Comparison of ENCODE assay signal across 8 mouse cellular contexts in the genomic region with DNA sequence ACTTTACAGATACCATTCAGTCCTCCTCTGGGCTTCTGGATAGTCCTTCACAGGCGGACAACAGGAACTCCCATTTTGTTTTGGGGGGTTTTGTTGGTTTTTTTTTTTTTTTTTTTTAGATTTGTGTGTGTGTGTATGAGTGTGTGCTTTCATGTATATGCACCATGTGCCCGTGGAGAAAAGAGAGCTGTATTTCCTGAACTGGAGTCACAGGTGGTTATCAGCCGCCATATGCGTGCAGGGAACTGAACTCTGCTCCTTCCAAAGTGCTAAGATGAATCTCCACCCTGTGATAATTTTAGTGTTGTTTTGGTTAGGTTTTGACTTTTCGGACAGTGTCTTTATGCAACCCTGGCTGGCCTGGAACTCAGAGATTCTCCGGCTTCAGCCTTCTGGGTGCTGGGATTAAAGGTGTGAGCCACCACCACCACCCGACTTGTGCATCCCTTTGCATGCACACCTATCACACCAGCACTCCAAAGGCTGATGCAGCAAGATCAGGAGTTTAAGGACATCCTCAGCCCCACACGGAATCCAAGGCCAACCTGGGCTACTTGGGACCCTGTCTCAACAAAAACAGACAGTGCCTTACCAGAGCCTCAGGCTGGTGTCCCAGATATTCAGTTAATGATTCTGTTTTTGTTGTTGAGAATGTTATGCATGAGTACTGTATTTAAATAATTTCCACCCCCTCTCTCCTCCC. TPM values are rescaled to one million over a fixed set of nuclear protein-coding genes. Genes with fewer than 3 reads are reported as not detected.
DNase-seq lines count a peak whose midpoint lies in the region; ATAC-seq and TF ChIP-seq lines count a peak whose summit lies in the region.

No protein-coding gene starts in this region.

- no peak for DNase-seq in spleen, adult 2 months (ENCODE audit: low read depth in 1 of 2, low spot score in 2 of 2)
- no peak for DNase-seq in spleen, postnatal 4 days (ENCODE audit: low spot score in 2 of 2)
- DNase-seq in layer of hippocampus, postnatal 14 days (ENCODE audit: low spot score in 2 of 2), result no peak
- DNase-seq in adipocyte (ENCODE audit: low spot score), result no peak
- DNase-seq in frontal cortex, postnatal 10 days (ENCODE audit: low spot score in 2 of 2), result no peak

- no peak for ATAC-seq in forebrain, embryonic 16.5 days
- no peak for ATAC-seq in limb, embryonic 15.5 days (ENCODE audit: insufficient number of reproducible peaks, low FRiP score, low TSS enrichment, low read depth)
- no peak for ATAC-seq in stomach, embryonic 16.5 days (ENCODE audit: insufficient read depth, low FRiP score)

- H3K4me3 ChIP-seq in spleen, adult 2 months (ENCODE audit: extremely low read depth, insufficient read depth, insufficient read length), result 0 out of 2 replicates have a peak overlapping the region, but pooled peaks have one; percentile 88
- peak overlapping the region; percentile 75 for H3K4me3 ChIP-seq in forebrain, embryonic 16.5 days (replicated peaks; ENCODE audit: low read length)
- peak overlapping the region; percentile 63 for H3K4me3 ChIP-seq in limb, embryonic 15.5 days
- peak overlapping the region; percentile 82 for H3K4me3 ChIP-seq in stomach, embryonic 16.5 days (replicated peaks; ENCODE audit: low read length)

- H3K27me3 ChIP-seq in spleen, adult 2 months (ENCODE audit: control insufficient read depth, insufficient read depth, low read length), result no peaks in the 10 kb centered on the region
- no peaks in the 10 kb centered on the region for H3K27me3 ChIP-seq in forebrain, embryonic 16.5 days (replicated peaks; ENCODE audit: control insufficient read depth, insufficient read depth, low read length)
- H3K27me3 ChIP-seq in limb, embryonic 15.5 days, result no peaks in the 10 kb centered on the region
- H3K27me3 ChIP-seq in stomach, embryonic 16.5 days (ENCODE audit: control insufficient read depth, insufficient read depth, low read length), result no peaks in the 10 kb centered on the region

- H3K9me3 ChIP-seq in forebrain, embryonic 16.5 days (ENCODE audit: control insufficient read depth, low read length), result no peaks in the 10 kb centered on the region
- H3K9me3 ChIP-seq in limb, embryonic 15.5 days, result no peaks in the 10 kb centered on the region
- no peaks in the 10 kb centered on the region for H3K9me3 ChIP-seq in stomach, embryonic 16.5 days (replicated peaks; ENCODE audit: control insufficient read depth, low read length)

- H3K36me3 ChIP-seq in spleen, adult 2 months (ENCODE audit: control insufficient read depth, insufficient read depth, low read length), result peaks cover 5% of the 10 kb centered on the region
- H3K36me3 ChIP-seq in forebrain, embryonic 16.5 days (ENCODE audit: control insufficient read depth, insufficient read depth), result no peaks in the 10 kb centered on the region; the same call in 1 of the 2 replicates
- peaks cover 14% of the 10 kb centered on the region for H3K36me3 ChIP-seq in limb, embryonic 15.5 days
- peaks cover 9% of the 10 kb centered on the region for H3K36me3 ChIP-seq in stomach, embryonic 16.5 days (ENCODE audit: control insufficient read depth, insufficient read depth, low read length)

- no peak for TF ChIP-seq POLR2A in spleen, adult 2 months (IDR thresholded peaks at IDR 0.05; ENCODE audit: low read depth, low read length)

- no peak overlapping the region for H3K27ac ChIP-seq in spleen, adult 2 months (ENCODE audit: insufficient read depth, low read length)
- H3K27ac ChIP-seq in forebrain, embryonic 16.5 days (ENCODE audit: low read length), result no peak overlapping the region
- H3K27ac ChIP-seq in limb, embryonic 15.5 days, result 0 out of 2 replicates have a peak overlapping the region, but pooled peaks have one; percentile 85
- H3K27ac ChIP-seq in stomach, embryonic 16.5 days (ENCODE audit: low read length), result peak overlapping the region; percentile 85

- H3K4me2 ChIP-seq in forebrain, embryonic 16.5 days (ENCODE audit: low read length), result peak overlapping the region; percentile 56
- peak overlapping the region; percentile 72 for H3K4me2 ChIP-seq in limb, embryonic 15.5 days
- H3K4me2 ChIP-seq in stomach, embryonic 16.5 days (ENCODE audit: low read depth, low read length), result peak overlapping the region; percentile 93

- H3K4me1 ChIP-seq in spleen, adult 2 months (ENCODE audit: control insufficient read depth, insufficient read depth, insufficient read length), result peaks cover 10% of the 10 kb centered on the region; the same call in 1 of the 2 replicates
- H3K4me1 ChIP-seq in forebrain, embryonic 16.5 days (replicated peaks; ENCODE audit: control insufficient read depth, insufficient read depth, low read length), result peaks cover 25% of the 10 kb centered on the region
- peaks cover 37% of the 10 kb centered on the region for H3K4me1 ChIP-seq in limb, embryonic 15.5 days
- H3K4me1 ChIP-seq in stomach, embryonic 16.5 days (ENCODE audit: control insufficient read depth, insufficient read depth, low read length), result peaks cover 28% of the 10 kb centered on the region

- H3K9ac ChIP-seq in forebrain, embryonic 16.5 days (replicated peaks; ENCODE audit: low read depth, low read length), result peak overlapping the region; percentile 94
- H3K9ac ChIP-seq in limb, embryonic 15.5 days, result peak overlapping the region; percentile 66
- H3K9ac ChIP-seq in stomach, embryonic 16.5 days (ENCODE audit: low read length), result peak overlapping the region; percentile 95

- WGBS in spleen, adult 2 months, result 56% methylated on average over 8 of the region's 8 CpGs
- WGBS in forebrain, embryonic 16.5 days, result 76% methylated on average over 8 of the region's 8 CpGs
- WGBS in limb, embryonic 15.5 days, result 73% methylated on average over 8 of the region's 8 CpGs
- WGBS in stomach, embryonic 16.5 days, result 65% methylated on average over 8 of the region's 8 CpGs

- no peak for TF ChIP-seq CTCF in spleen, adult 2 months (IDR thresholded peaks at IDR 0.05; ENCODE audit: extremely low read depth, insufficient read depth, insufficient read length, insufficient replicate concordance)

RNA-seq across cellular contexts. Expression of a gene that starts 1.4 kb away (rescaled TPM):
- 66.0 and 79.2 TPM in 2 replicates for polyA plus RNA-seq in spleen, adult 2 months (2012; rRNA removed)
- 420 and 438 TPM in 2 replicates for polyA plus RNA-seq in forebrain, embryonic 16.5 days (2015; fragmentation: Nextera tagmentation; extraction: Ambion mirVana)
- 333 and 348 TPM in 2 replicates for polyA plus RNA-seq in limb, embryonic 15.5 days (2015; fragmentation: Nextera tagmentation; extraction: Ambion mirVana)
- 399 and 401 TPM in 2 replicates for polyA plus RNA-seq in stomach, embryonic 16.5 days (2015; fragmentation: Nextera tagmentation; extraction: Ambion mirVana)
- total RNA-seq in layer of hippocampus, postnatal 14 days (2021), result 100 to 1,000 TPM; 190 to 198 TPM

RNA-seq across cellular contexts. Expression of a gene that starts 24.3 kb away (rescaled TPM):
- polyA plus RNA-seq in spleen, adult 2 months (2012; rRNA removed), result 275 and 360 TPM in 2 replicates
- polyA plus RNA-seq in forebrain, embryonic 16.5 days (2015; fragmentation: Nextera tagmentation; extraction: Ambion mirVana), result 126 and 142 TPM in 2 replicates
- polyA plus RNA-seq in limb, embryonic 15.5 days (2015; fragmentation: Nextera tagmentation; extraction: Ambion mirVana), result 37.3 and 41.0 TPM in 2 replicates
- polyA plus RNA-seq in stomach, embryonic 16.5 days (2015; fragmentation: Nextera tagmentation; extraction: Ambion mirVana), result 37.9 and 41.7 TPM in 2 replicates
- total RNA-seq in layer of hippocampus, postnatal 14 days (2021), result 100 to 1,000 TPM; 206 to 215 TPM

RNA-seq across cellular contexts. Expression of a gene that starts 47.9 kb away (rescaled TPM):
- polyA plus RNA-seq in spleen, adult 2 months (2012; rRNA removed), result 3.1 and 4.6 TPM in 2 replicates
- 190 and 202 TPM in 2 replicates for polyA plus RNA-seq in forebrain, embryonic 16.5 days (2015; fragmentation: Nextera tagmentation; extraction: Ambion mirVana)
- polyA plus RNA-seq in limb, embryonic 15.5 days (2015; fragmentation: Nextera tagmentation; extraction: Ambion mirVana), result 958 and 1,066 TPM in 2 replicates
- polyA plus RNA-seq in stomach, embryonic 16.5 days (2015; fragmentation: Nextera tagmentation; extraction: Ambion mirVana), result 423 and 500 TPM in 2 replicates
- total RNA-seq in layer of hippocampus, postnatal 14 days (2021), result 10 to 100 TPM; 11.3 to 14.1 TPM

RNA-seq across cellular contexts. Expression of a gene that starts 56.2 kb away (rescaled TPM):
- 10.7 and 12.0 TPM in 2 replicates for polyA plus RNA-seq in spleen, adult 2 months (2012; rRNA removed)
- polyA plus RNA-seq in forebrain, embryonic 16.5 days (2015; fragmentation: Nextera tagmentation; extraction: Ambion mirVana), result 0.88 and 1.0 TPM in 2 replicates
- polyA plus RNA-seq in limb, embryonic 15.5 days (2015; fragmentation: Nextera tagmentation; extraction: Ambion mirVana), result 4.3 and 10.5 TPM in 2 replicates
- 3.2 and 4.0 TPM in 2 replicates for polyA plus RNA-seq in stomach, embryonic 16.5 days (2015; fragmentation: Nextera tagmentation; extraction: Ambion mirVana)
- 10 to 100 TPM; 12.0 to 16.8 TPM for total RNA-seq in layer of hippocampus, postnatal 14 days (2021)

Comparison
In these comparisons a context has a peak if more than half of its experiments do, and no peak if none do; other contexts are left out.
1. H3K27ac ChIP-seq: peak in limb, embryonic 15.5 days (single experiment) and stomach, embryonic 16.5 days (single experiment); none in spleen, adult 2 months (single experiment) and forebrain, embryonic 16.5 days (single experiment).
2. RNA of a gene that starts 47.9 kb away (polyA plus RNA-seq): 958 to 1,066 TPM in limb, embryonic 15.5 days, 423 to 500 TPM in stomach, embryonic 16.5 days and 190 to 202 TPM in forebrain, embryonic 16.5 days; 3.1 to 4.6 TPM in spleen, adult 2 months; every median in the first group is over 10 times any median in the second.
3. Peak in every context shown above with its lines, with median percentiles within 50 percentile points of each other: H3K4me3 ChIP-seq, H3K4me2 ChIP-seq and H3K9ac ChIP-seq.